Mouse (Mus musculus): ENCODE results near the gene Tmigd3.

The Tmigd3 gene

DNA sequence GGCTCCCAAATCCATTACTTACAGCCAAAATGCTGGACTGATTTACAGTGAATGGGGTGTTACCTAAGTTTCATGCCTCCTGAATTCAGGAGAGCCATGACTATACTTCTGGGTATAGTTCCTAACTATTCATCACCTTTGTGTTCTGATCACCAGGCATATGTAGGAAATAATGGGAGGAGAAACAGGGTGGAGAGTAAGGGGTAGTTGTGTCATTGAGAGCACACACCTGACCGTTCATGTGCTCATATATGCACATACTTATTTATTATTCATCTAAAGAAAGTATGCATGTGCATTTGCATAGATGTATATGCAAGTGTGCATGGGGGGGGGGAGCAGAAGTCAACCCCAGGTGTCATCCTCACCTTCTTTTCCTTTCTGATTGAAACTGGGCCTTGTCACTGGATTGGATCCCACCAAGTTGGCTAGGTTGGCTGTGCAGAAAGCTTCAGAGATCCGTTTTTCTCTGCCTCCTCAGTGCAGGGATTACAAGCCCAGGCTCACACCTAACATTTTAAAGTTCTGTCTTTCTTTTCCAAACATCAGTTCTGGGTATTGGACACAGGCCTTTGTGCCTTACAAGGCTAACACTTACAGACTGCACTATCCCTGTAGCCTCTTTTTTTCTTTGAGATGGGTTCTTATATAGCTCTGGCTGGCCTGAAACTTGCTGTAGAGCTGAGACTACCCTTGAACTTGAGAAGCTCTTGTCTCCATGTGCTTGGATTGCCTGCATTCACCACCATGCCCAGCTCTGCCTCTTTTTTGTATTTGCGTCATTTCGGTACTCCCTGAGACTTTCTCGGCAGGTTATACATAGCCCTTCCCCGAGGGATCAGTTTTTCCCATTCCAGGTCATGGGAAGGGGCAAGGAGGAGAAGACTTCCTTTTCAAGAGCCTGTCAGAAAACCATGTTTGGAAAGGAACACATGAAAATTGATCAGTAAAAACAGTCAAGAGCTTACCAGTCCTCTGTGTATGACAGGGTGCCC lies 3.0 kb downstream of the Tmigd3 start:
- in situ Hi-C loops (cut with MboI, MseI), result no loop called here

GRCm38 (mm10) chr3:105876022-105876421 lies 5.3 kb downstream of the Tmigd3 start:
- in situ Hi-C loops (cut with MboI, MseI), result loop anchor here (5.0 to 25.0 kb wide), 2 partner anchors 54 to 739 kb away; no protein-coding TSS in a partner anchor

DNA sequence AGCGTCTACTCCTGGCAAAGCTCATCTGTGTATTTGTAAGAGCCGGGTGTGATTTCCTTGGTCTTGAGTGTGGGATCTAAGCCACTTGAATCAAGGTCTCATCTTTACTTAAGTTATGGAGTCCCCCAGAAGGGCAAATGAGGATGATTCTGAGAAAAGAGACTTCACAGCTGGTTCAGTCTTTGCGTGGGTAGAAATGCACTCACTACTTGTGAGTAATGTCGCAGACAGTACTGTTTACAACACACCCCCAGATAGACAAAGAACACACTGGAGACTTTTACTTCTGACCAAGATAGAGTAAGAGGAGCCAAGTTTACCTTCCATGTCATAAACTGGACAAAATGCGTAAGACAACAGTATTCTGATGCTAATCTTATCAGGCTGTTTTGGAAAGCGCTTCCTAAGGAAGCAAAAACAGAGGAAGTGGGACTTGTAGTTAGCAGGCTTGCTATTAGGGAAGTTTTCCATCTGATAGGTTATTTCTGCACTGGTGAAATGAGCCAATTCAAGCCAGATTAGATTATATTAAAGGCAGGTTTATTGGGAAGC lies 6.6 kb downstream of the Tmigd3 start:
- in situ Hi-C loops (cut with MboI, MseI), result loop anchor here (5.0 to 25.0 kb wide), 2 partner anchors 55 to 740 kb away; no protein-coding TSS in a partner anchor

DNA sequence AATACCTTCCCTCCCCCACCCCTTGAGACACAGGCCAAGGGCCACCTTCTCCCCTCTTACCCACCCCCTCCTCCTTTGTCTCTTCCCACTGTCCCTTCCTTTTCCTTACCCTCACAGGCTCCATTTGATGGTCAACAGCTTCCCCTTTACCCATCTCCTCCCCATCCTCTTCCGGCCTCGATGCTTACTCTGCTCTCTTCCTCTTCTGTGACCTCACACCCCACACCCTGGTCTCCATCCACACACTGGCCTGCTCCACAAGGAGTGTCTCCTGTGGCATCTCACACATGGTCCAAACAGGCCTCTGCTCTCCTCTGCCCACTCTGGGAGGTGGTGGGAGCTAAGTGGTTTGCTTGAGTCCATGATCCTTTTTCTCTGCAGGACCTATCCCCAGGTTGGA lies 7.2 kb downstream of the Tmigd3 start:
- in situ Hi-C loops (cut with MboI, MseI), result loop anchor here (5.0 to 25.0 kb wide), 2 partner anchors 56 to 741 kb away; no protein-coding TSS in a partner anchor

GRCm38 (mm10) chr3:105878751-105879150 lies 8.0 kb downstream of the Tmigd3 start:
- in situ Hi-C loops (cut with MboI, MseI), result loop anchor here (5.0 to 25.0 kb wide), 2 partner anchors 56 to 741 kb away; no protein-coding TSS in a partner anchor

GRCm38 (mm10) chr3:105880419-105880818 lies 9.7 kb downstream of the Tmigd3 start:
- in situ Hi-C loops (cut with MboI, MseI), result loop anchor here (25.0 kb wide), 1 partner anchor 743 kb away; no protein-coding TSS in a partner anchor

DNA sequence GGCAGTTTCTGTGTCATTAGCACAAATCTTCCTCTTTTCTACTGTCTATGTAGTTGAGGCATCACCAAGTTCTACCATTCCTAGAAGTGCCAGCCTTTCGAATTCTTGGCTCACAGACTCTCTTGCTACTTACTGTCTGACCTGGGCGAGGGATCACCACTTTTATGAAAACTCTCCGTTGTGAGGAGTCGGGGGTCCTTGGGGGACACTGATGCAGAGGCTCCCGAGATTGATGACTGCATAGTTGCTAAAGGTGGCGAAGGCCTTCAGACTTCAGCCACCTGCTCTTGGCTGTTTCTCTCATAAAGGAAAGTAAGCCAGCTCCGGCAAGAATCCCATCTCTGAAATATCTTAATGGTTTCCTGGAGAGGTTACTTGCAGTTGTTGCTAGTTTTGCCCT lies 11.4 kb downstream of the Tmigd3 start:
- in situ Hi-C loops (cut with MboI, MseI), result loop anchor here (25.0 kb wide), 1 partner anchor 745 kb away; no protein-coding TSS in a partner anchor

- in situ Hi-C loops (cut with MboI, MseI), result loop anchor here (25.0 kb wide), 1 partner anchor 746 kb away; no protein-coding TSS in a partner anchor
Observed at GRCm38 (mm10) chr3:105883111-105883510, 12.4 kb downstream of the Tmigd3 start.

DNA sequence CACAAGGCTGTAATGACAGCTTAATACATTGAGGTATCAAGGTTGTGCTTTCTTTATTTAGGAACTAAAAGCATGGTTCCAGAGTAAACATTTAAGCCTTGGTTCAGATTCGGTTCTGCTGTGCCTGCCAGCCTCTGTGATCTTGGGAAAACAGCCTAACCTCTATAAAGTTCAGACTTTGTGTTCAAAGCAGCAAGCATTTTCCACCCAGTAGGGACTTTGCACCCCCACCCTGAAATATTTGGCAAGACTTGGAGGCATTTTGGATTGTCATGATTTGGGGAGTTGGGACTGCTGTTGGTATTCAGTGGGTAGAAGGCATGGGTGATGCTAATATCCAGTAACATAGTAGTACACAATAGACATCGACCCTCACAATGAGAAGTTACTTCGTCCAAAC lies 18.3 kb downstream of the Tmigd3 start:
- in situ Hi-C loops (cut with MboI, MseI), result loop anchor here (25.0 kb wide), 1 partner anchor 752 kb away; no protein-coding TSS in a partner anchor

GRCm38 (mm10) chr3:105890220-105890619 lies 19.5 kb downstream of the Tmigd3 start:
- in situ Hi-C loops (cut with MboI, MseI), result loop anchor here (10.0 to 25.0 kb wide), 2 partner anchors 85 to 753 kb away; partner anchors contain the start of gene Rap1a

GRCm38 (mm10) chr3:105891141-105891540 lies 20.4 kb downstream of the Tmigd3 start:
- in situ Hi-C loops (cut with MboI, MseI), result loop anchor here (10.0 to 25.0 kb wide), 2 partner anchors 86 to 754 kb away; partner anchors contain the start of gene Rap1a

DNA sequence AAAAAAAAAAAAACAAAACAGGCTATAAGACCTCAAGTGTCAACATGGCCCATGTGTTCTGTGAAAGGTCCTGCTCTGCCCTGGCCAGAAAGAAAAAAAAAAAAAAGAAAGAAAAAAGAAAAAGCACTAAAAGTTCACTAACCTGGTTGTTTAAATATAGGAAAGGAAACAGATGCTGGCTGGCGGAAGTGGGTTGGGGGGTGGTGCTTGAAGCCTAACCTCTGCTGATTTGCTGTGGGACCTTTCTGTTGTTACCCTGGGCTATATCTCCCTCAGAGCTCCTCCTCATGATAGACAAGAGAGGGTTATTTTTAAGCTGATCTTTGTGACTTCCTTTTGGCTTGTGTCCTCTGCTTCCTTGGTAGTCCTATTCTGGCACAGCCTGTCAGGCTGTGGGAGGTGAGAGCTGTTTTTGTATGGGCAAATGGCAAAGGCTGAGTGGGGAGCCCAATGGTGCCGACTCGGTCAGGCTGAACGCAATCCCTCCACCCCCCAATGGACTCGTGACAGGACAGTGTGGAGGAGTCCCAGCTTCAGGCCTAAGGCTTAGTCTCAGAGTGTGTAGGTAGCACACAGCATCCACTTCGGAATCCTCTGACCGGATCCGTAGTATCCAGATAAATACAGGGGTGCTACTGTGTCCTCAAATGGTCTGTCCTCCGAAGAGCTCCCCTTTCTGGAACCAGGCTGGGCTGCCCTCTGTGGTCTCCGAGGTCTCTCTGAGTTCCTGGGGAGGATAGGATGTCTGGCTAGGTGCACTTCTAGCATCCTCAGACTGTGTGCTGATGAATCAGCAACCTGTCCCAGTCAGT lies 21.3 kb downstream of the Tmigd3 start:
- in situ Hi-C loops (cut with MboI, MseI), result loop anchor here (10.0 to 25.0 kb wide), 2 partner anchors 87 to 755 kb away; partner anchors contain the start of gene Rap1a

GRCm38 (mm10) chr3:105892572-105893495 lies 22.1 kb downstream of the Tmigd3 start:
- in situ Hi-C loops (cut with MboI, MseI), result loop anchor here (10.0 to 25.0 kb wide), 2 partner anchors 88 to 756 kb away; partner anchors contain the start of gene Rap1a

GRCm38 (mm10) chr3:105893941-105894391 lies 23.3 kb downstream of the Tmigd3 start:
- in situ Hi-C loops (cut with MboI, MseI), result loop anchor here (10.0 to 25.0 kb wide), 2 partner anchors 89 to 757 kb away; partner anchors contain the start of gene Rap1a

DNA sequence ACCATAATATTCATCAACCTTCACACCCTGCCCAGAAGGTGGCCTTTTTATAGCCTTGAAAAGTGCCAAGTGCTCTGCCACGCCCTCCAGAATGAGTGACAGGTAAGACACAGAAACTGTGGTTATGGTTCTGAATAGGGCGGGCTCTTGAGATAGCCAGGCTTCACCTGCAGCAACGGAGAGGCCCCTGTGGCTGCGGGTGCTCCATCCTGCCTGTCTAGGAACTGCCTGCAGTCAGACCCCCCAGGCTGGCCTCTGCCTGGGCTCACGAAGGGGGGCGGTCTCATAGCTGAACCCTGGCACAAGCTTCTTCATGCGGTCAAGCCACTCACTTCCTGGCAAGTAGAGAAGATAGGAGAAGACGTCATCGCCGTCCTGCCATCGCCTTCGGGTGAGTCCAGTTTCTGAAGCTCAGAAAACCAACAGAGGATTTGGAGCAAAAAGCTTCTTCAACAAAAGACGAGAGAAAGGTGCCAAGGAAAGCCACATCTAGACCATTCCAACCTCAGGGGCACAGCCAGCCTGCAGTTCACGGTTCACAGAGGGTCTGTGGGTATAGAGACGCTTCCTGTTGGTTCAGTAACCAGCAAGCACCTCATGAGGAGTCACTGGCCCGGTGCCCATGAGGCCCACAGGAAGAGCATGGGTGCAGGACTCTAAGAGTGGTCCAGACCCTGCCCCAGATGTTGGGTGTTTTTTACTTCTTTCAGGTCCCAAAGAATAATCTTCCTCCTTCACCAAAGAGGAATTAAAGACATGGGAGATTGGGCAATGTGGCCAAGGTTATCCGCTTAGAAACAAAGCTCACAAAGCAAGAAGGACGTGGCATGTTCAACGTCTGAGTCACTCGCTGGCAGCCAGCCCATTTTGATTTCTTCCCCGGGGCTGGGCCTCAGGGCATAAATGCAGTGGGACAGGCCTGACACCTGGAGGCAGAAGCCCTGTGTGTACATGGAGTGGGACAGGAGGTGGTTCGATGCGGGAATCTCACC lies 24.2 kb downstream of the Tmigd3 start:
- in situ Hi-C loops (cut with MboI, MseI), result loop anchor here (5.0 to 25.0 kb wide), 4 partner anchors 90 to 758 kb away; partner anchors contain the start of gene Rap1a

DNA sequence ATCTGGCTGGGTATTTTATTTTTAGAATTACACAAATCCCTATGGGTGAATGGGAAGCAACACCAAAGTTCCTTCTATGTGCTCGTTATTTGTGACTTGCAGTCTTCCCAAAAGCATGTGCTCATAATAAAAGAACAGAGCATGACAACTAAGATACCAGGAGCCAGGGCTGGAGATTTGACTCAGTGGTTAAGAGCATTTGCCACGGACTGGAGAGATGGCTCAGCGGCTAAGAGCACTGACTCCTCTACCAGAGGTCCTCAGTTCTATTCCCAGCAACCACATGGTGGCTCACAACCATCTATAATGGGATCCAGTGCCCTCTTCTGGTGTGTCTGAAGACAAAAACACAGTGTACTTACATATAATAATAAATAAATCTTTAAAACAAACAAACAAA lies 26.1 kb downstream of the Tmigd3 start:
- in situ Hi-C loops (cut with MboI, MseI), result loop anchor here (5.0 to 25.0 kb wide), 4 partner anchors 92 to 760 kb away; partner anchors contain the start of gene Rap1a

GRCm38 (mm10) chr3:105898325-105898724 lies 27.6 kb downstream of the Tmigd3 start:
- in situ Hi-C loops (cut with MboI, MseI), result loop anchor here (5.0 to 25.0 kb wide), 4 partner anchors 94 to 761 kb away; partner anchors contain the start of gene Rap1a

GRCm38 (mm10) chr3:105898861-105899260 lies 28.2 kb downstream of the Tmigd3 start:
- in situ Hi-C loops (cut with MboI, MseI), result loop anchor here (5.0 to 25.0 kb wide), 4 partner anchors 94 to 762 kb away; partner anchors contain the start of gene Rap1a
